Mouse (Mus musculus) layer of hippocampus, adult 18-20 months (tissue): ENCODE measurements around the gene Map2k5. TPM values are rescaled to one million over a fixed set of nuclear protein-coding genes. Genes with fewer than 3 reads are reported as not detected.
A peak's percentile ranks its signal among the peaks of the same experiment; 100 is the strongest.

Experiments used
- DNase-seq, 2 experiments: peaks; one replicate each; pipeline ENCODE4 v3.0.0; 2022; ENCODE audit warnings: low spot score in 2 of 2
- total RNA-seq, 2 experiments: library from RNA; stranded (reverse); gene quantifications; 2 replicates each; pipeline ENCODE4 v1.2.3; 2021

Map2k5 gene
- total RNA-seq, 2 experiments from 2014 or later: 29.9 to 32.7 TPM

GRCm38 (mm10) chr9:63269839-63270238, 107.9 kb downstream of the Map2k5 start:
- no peak for DNase-seq

GRCm38 (mm10) chr9:63263188-63263587, 114.5 kb downstream of the Map2k5 start:
- no peak for DNase-seq

- DNase-seq: peak; percentile 40 to 41
Measured at GRCm38 (mm10) chr9:63258768-63259167, 118.9 kb downstream of the Map2k5 start.

- no peak for DNase-seq
Measured at GRCm38 (mm10) chr9:63257739-63258138, 120.0 kb downstream of the Map2k5 start.

GRCm38 (mm10) chr9:63250841-63251626, 126.7 kb downstream of the Map2k5 start:
- DNase-seq: no peak

- no peak for DNase-seq
Measured at GRCm38 (mm10) chr9:63248095-63248787, 129.5 kb downstream of the Map2k5 start.

- no peak for DNase-seq
Measured at GRCm38 (mm10) chr9:63246568-63247169, 131.0 kb downstream of the Map2k5 start.

GRCm38 (mm10) chr9:63241961-63242360, 135.7 kb downstream of the Map2k5 start:
- DNase-seq: no peak

GRCm38 (mm10) chr9:63241241-63241640, 136.5 kb downstream of the Map2k5 start:
- DNase-seq: no peak

GRCm38 (mm10) chr9:63234356-63234755, 143.3 kb downstream of the Map2k5 start:
- DNase-seq: no peak

- no peak for DNase-seq
Measured at GRCm38 (mm10) chr9:63230289-63230688, 147.4 kb downstream of the Map2k5 start.

- no peak for DNase-seq
Measured at GRCm38 (mm10) chr9:63229124-63229523, 148.6 kb downstream of the Map2k5 start.

GRCm38 (mm10) chr9:63222161-63222560, 155.5 kb downstream of the Map2k5 start:
- no peak for DNase-seq

GRCm38 (mm10) chr9:63219851-63220250, 157.9 kb downstream of the Map2k5 start:
- no peak for DNase-seq

- no peak for DNase-seq
Measured at GRCm38 (mm10) chr9:63215031-63215430, 162.7 kb downstream of the Map2k5 start.

- no peak for DNase-seq
Measured at GRCm38 (mm10) chr9:63206769-63207276, 170.9 kb downstream of the Map2k5 start.

- no peak for DNase-seq
Measured at GRCm38 (mm10) chr9:63203461-63203860, 174.2 kb downstream of the Map2k5 start.

GRCm38 (mm10) chr9:63201376-63202323, 176.1 kb downstream of the Map2k5 start:
- no peak for DNase-seq

GRCm38 (mm10) chr9:63197252-63197651, 180.4 kb downstream of the Map2k5 start:
- DNase-seq: peak; percentile 16 to 54

GRCm38 (mm10) chr9:63196114-63196682, 181.5 kb downstream of the Map2k5 start:
- no peak for DNase-seq
